Mouse (Mus musculus) layer of hippocampus, postnatal 25 days (tissue): Measurements from ENCODE around the gene Zdhhc22. TPM values are rescaled to one million over a fixed set of nuclear protein-coding genes. Genes with fewer than 3 reads are reported as not detected.
A peak's percentile ranks its signal among the peaks of the same experiment; 100 is the strongest.

Experiments
- DNase-seq, 2 experiments: peaks; one replicate each; pipeline ENCODE4 v3.0.0; 2022; ENCODE audit warnings: mixed read lengths in 2 of 2, low spot score in 1 of 2; ENCODE audit errors: extremely low spot score in 1 of 2
- total RNA-seq, 2 experiments: library from RNA; stranded (reverse); gene quantifications; 2 replicates each; pipeline ENCODE4 v1.2.3; 2021

Zdhhc22 gene
- 10 to 100 TPM; 10.3 to 10.9 TPM for total RNA-seq

GRCm38 (mm10) chr12:86989890-86990754 lies at the start of gene Zdhhc22:
Gene Zdhhc22 (minus strand): TSS chr12:86990430.
- DNase-seq = no peak

GRCm38 (mm10) chr12:87036631-87037030 lies 46.4 kb upstream of the Zdhhc22 start:
- DNase-seq = no peak

GRCm38 (mm10) chr12:87031163-87031763 lies 41.0 kb upstream of the Zdhhc22 start:
- no peak for DNase-seq

- DNase-seq = no peak
Measured at GRCm38 (mm10) chr12:87029251-87029976, 39.2 kb upstream of the Zdhhc22 start.

- DNase-seq = no peak
Measured at GRCm38 (mm10) chr12:87028068-87028467, 37.8 kb upstream of the Zdhhc22 start.

GRCm38 (mm10) chr12:87027391-87027790 lies 37.2 kb upstream of the Zdhhc22 start:
- no peak for DNase-seq

- no peak for DNase-seq
Measured at GRCm38 (mm10) chr12:87026871-87027240, 36.6 kb upstream of the Zdhhc22 start.

GRCm38 (mm10) chr12:87026109-87026870 lies 36.1 kb upstream of the Zdhhc22 start:
- DNase-seq = peak; percentile 40 to 60

- no peak for DNase-seq
Measured at GRCm38 (mm10) chr12:87023456-87023855, 33.2 kb upstream of the Zdhhc22 start.

- no peak for DNase-seq
Measured at GRCm38 (mm10) chr12:87022006-87022405, 31.8 kb upstream of the Zdhhc22 start.

GRCm38 (mm10) chr12:87021040-87021439 lies 30.8 kb upstream of the Zdhhc22 start, which contains the start of gene Tmem63c:
Gene Tmem63c (plus strand): TSS chr12:87021340.
- no peak for DNase-seq

- DNase-seq = no peak
Measured at GRCm38 (mm10) chr12:87018756-87019155, 28.5 kb upstream of the Zdhhc22 start.

- DNase-seq = peak in 1 of 2 experiments; percentile 46
Measured at GRCm38 (mm10) chr12:87017041-87017440, 26.8 kb upstream of the Zdhhc22 start.

GRCm38 (mm10) chr12:87004596-87004995 lies 14.4 kb upstream of the Zdhhc22 start:
- DNase-seq = no peak

- no peak for DNase-seq
Measured at GRCm38 (mm10) chr12:87003606-87004005, 13.4 kb upstream of the Zdhhc22 start.

- no peak for DNase-seq
Measured at GRCm38 (mm10) chr12:87002815-87003214, 12.6 kb upstream of the Zdhhc22 start.

- DNase-seq = no peak
Measured at GRCm38 (mm10) chr12:87002209-87002608, 12.0 kb upstream of the Zdhhc22 start.

- no peak for DNase-seq
Measured at GRCm38 (mm10) chr12:87000840-87001176, 10.6 kb upstream of the Zdhhc22 start.

- no peak for DNase-seq
Measured at GRCm38 (mm10) chr12:87000151-87000839, 10.1 kb upstream of the Zdhhc22 start.

- DNase-seq = no peak
Measured at GRCm38 (mm10) chr12:86999283-86999820, 9.1 kb upstream of the Zdhhc22 start.
